ENCODE assay signal across 13 mouse cellular contexts in genomic region chr12:104978943-104979723, GRCm38 (mm10). TPM values are rescaled to one million over a fixed set of nuclear protein-coding genes. Genes with fewer than 3 reads are reported as not detected.
DNase-seq lines count a peak whose midpoint lies in the region; ATAC-seq and TF ChIP-seq lines count a peak whose summit lies in the region.
"Had no signal": no experiment of that assay in that cellular context is flagged by ENCODE, and none has a peak within 500 bp of the region (broad histone marks: within the 10 kb centered on the region; RNA-seq: fewer than 3 reads in every experiment).

No protein-coding gene starts in this region.

- WGBS in kidney, postnatal 0 days: 63% methylated on average over 22 of the region's 22 CpGs
- 69% methylated on average over 22 of the region's 22 CpGs for WGBS in forebrain, embryonic 13.5 days
- 64% methylated on average over 22 of the region's 22 CpGs for WGBS in midbrain, embryonic 16.5 days

- no peaks in the 10 kb centered on the region for H3K9me3 ChIP-seq in kidney, postnatal 0 days (replicated peaks; ENCODE audit: low read length)
- 0 out of 2 replicates have a peak, but pooled peaks cover 8% of the 10 kb centered on the region for H3K9me3 ChIP-seq in forebrain, embryonic 13.5 days (replicated peaks)
- no peaks in the 10 kb centered on the region for H3K9me3 ChIP-seq in midbrain, embryonic 16.5 days (replicated peaks; ENCODE audit: control insufficient read depth, low read length, poor library complexity, severe bottlenecking)
- H3K9me3 ChIP-seq: hindbrain, embryonic 13.5 days; liver, embryonic 15.5 days had no signal

- H3K9ac ChIP-seq in kidney, postnatal 0 days (ENCODE audit: low read depth, low read length): no peak overlapping the region
- H3K9ac ChIP-seq in forebrain, embryonic 13.5 days: no peak overlapping the region
- peak overlapping the region; percentile 38; the same call in 1 of the 2 replicates for H3K9ac ChIP-seq in midbrain, embryonic 16.5 days (ENCODE audit: low read depth, low read length)
- H3K9ac ChIP-seq: hindbrain, embryonic 13.5 days; liver, embryonic 15.5 days had no signal

- intact Hi-C loops in gastrocnemius, adult 2 months (cut with DNase I): loop anchor here (1.0 kb wide), 1 partner anchor 28 kb away; no protein-coding TSS in a partner anchor

- peak overlapping the region; percentile 35 for H3K4me2 ChIP-seq in kidney, postnatal 0 days (ENCODE audit: low read length)
- H3K4me2 ChIP-seq in forebrain, embryonic 13.5 days: peak overlapping the region; percentile 20
- H3K4me2 ChIP-seq in midbrain, embryonic 16.5 days (ENCODE audit: low read length): no peak overlapping the region
- H3K4me2 ChIP-seq: hindbrain, embryonic 13.5 days; liver, embryonic 15.5 days had no signal

- H3K27me3 ChIP-seq in kidney, postnatal 0 days (ENCODE audit: insufficient read depth, low read length): no peaks in the 10 kb centered on the region
- H3K27me3 ChIP-seq in forebrain, embryonic 13.5 days: no peaks in the 10 kb centered on the region
- no peaks in the 10 kb centered on the region for H3K27me3 ChIP-seq in midbrain, embryonic 16.5 days (ENCODE audit: control insufficient read depth, insufficient read depth, low read depth, low read length)
- H3K27me3 ChIP-seq: hindbrain, embryonic 13.5 days; liver, embryonic 15.5 days had no signal

- H3K36me3 ChIP-seq in kidney, postnatal 0 days (ENCODE audit: insufficient read depth, low read length): no peaks in the 10 kb centered on the region
- H3K36me3 ChIP-seq in forebrain, embryonic 13.5 days (ENCODE audit: poor library complexity, severe bottlenecking): no peaks in the 10 kb centered on the region
- H3K36me3 ChIP-seq in midbrain, embryonic 16.5 days (ENCODE audit: control insufficient read depth, insufficient read depth, low read length): no peaks in the 10 kb centered on the region
- H3K36me3 ChIP-seq: hindbrain, embryonic 13.5 days had no signal

- H3K27ac ChIP-seq in gastrocnemius, adult 2 months: peak overlapping the region; percentile 91
- peak overlapping the region; percentile 21 for H3K27ac ChIP-seq in kidney, postnatal 0 days
- no peak overlapping the region for H3K27ac ChIP-seq in forebrain, embryonic 13.5 days
- no peak overlapping the region for H3K27ac ChIP-seq in midbrain, embryonic 16.5 days (ENCODE audit: low read length)
- H3K27ac ChIP-seq: hindbrain, embryonic 13.5 days; liver, embryonic 15.5 days had no signal

- 0 out of 2 replicates have a peak, but pooled peaks cover 7% of the 10 kb centered on the region for H3K4me1 ChIP-seq in kidney, postnatal 0 days (replicated peaks; ENCODE audit: insufficient read depth, low read length)
- peaks cover 16% of the 10 kb centered on the region for H3K4me1 ChIP-seq in forebrain, embryonic 13.5 days
- peaks cover 6% of the 10 kb centered on the region; the same call in 1 of the 2 replicates for H3K4me1 ChIP-seq in midbrain, embryonic 16.5 days (ENCODE audit: control insufficient read depth, insufficient read depth, low read length)

- peak; percentile 54 for DNase-seq in gastrocnemius, adult 2 months
- no peak for DNase-seq in gastrocnemius, adult 8-10 months (ENCODE audit: low spot score in 2 of 2)
- no peak for DNase-seq in kidney, postnatal 0 days (ENCODE audit: low spot score)
- no peak for DNase-seq in kidney, postnatal 36 days
- DNase-seq in frontal cortex, adult 2 months (ENCODE audit: extremely low spot score in 1 of 2, low spot score in 1 of 2): no peak
- DNase-seq in cerebellum, adult 11 months: no peak
- DNase-seq: right cerebral cortex, postnatal 14 days; thymus, adult 2 months had no signal

- TF ChIP-seq CTCF in gastrocnemius, adult 2 months (IDR thresholded peaks at IDR 0.05): no peak
- no peak for TF ChIP-seq CTCF in kidney, postnatal 0 days (IDR thresholded peaks at IDR 0.05; ENCODE audit: low read depth)

- no peak for ATAC-seq in kidney, postnatal 0 days (replicated peaks; ENCODE audit: low FRiP score, low read depth)
- no peak for ATAC-seq in forebrain, embryonic 13.5 days
- ATAC-seq in midbrain, embryonic 16.5 days: no peak; the same call in 1 of the 2 replicates
- ATAC-seq: activated CD4-positive, CD25-positive, alpha-beta regulatory T cell, adult 4 months had no signal

- H3K4me3 ChIP-seq in gastrocnemius, adult 2 months: peak overlapping the region; percentile 58
- no peak overlapping the region for H3K4me3 ChIP-seq in kidney, postnatal 0 days (replicated peaks; ENCODE audit: low read depth, low read length)
- no peak overlapping the region for H3K4me3 ChIP-seq in forebrain, embryonic 13.5 days
- no peak overlapping the region for H3K4me3 ChIP-seq in midbrain, embryonic 16.5 days (ENCODE audit: low read depth, low read length)
- H3K4me3 ChIP-seq: hindbrain, embryonic 13.5 days; liver, embryonic 15.5 days had no signal

RNA-seq across cellular contexts. Expression of gene Syne3, which starts 30.5 kb away (rescaled TPM):
- 1 to 10 TPM; 4.1 to 4.7 TPM for total RNA-seq in gastrocnemius, adult 2 months (2021)
- total RNA-seq in gastrocnemius, adult 8-10 months (2022): 1 to 10 TPM; 2.9 to 5.0 (median 3.6) TPM
- 1.0 and 1.3 TPM in 2 replicates for polyA plus RNA-seq in kidney, postnatal 0 days (2015; fragmentation: Nextera tagmentation; extraction: Ambion mirVana)
- polyA plus RNA-seq in forebrain, embryonic 13.5 days (2015; fragmentation: Nextera tagmentation; extraction: Ambion mirVana): 0.12 and 0.16 TPM in 2 replicates
- polyA plus RNA-seq in midbrain, embryonic 16.5 days (2015; fragmentation: Nextera tagmentation; extraction: Ambion mirVana): 0.16 and 0.25 TPM in 2 replicates
- polyA plus RNA-seq in frontal cortex, adult 2 months (2012; rRNA removed): 0.76 and 0.92 TPM in 2 replicates

RNA-seq across cellular contexts. Expression of gene Glrx5, which starts 53.4 kb away (rescaled TPM):
- 10 to 100 TPM; 57.2 to 72.1 TPM for total RNA-seq in gastrocnemius, adult 2 months (2021)
- 10 to 100 TPM; 57.5 to 66.9 (median 60.3) TPM for total RNA-seq in gastrocnemius, adult 8-10 months (2022)
- polyA plus RNA-seq in kidney, postnatal 0 days (2015; fragmentation: Nextera tagmentation; extraction: Ambion mirVana): 222 and 225 TPM in 2 replicates
- polyA plus RNA-seq in forebrain, embryonic 13.5 days (2015; fragmentation: Nextera tagmentation; extraction: Ambion mirVana): 140 and 148 TPM in 2 replicates
- 138 and 154 TPM in 2 replicates for polyA plus RNA-seq in midbrain, embryonic 16.5 days (2015; fragmentation: Nextera tagmentation; extraction: Ambion mirVana)
- polyA plus RNA-seq in frontal cortex, adult 2 months (2012; rRNA removed): 56.0 and 67.3 TPM in 2 replicates

Comparison
In these comparisons a context has a peak if more than half of its experiments do, and no peak if none do; other contexts are left out.
1. H3K27ac ChIP-seq: peak in gastrocnemius, adult 2 months (single experiment) and kidney, postnatal 0 days (single experiment); none in forebrain, embryonic 13.5 days (single experiment) and midbrain, embryonic 16.5 days (single experiment).